Mouse (Mus musculus) heart, postnatal 0 days (tissue): ENCODE data around the gene Thg1l.

Source experiments
- CTCF ChIP-seq: IDR thresholded peaks from 2 replicates; pipeline ENCODE4 v1.5.1; 2016; ENCODE audit warnings: antibody characterized with exemption, control low read depth, low read depth
- EP300 ChIP-seq: IDR thresholded peaks from 2 replicates; pipeline ENCODE4 v1.6.1; 2016; ENCODE audit warnings: antibody characterized with exemption, low read depth

GRCm38 (mm10) chr11:45897392-45897791 is 57.9 kb downstream of the Thg1l start:
- TF ChIP-seq CTCF (no peak), EP300 (no peak)
